Mouse (Mus musculus): Measurements from ENCODE around the gene Adm. TPM values are rescaled to one million over a fixed set of nuclear protein-coding genes. Genes with fewer than 3 reads are reported as not detected.

Gene Adm
- polyA plus RNA-seq, 1 experiment from 2014 or later = 4.4 TPM

Other genes starting within 250 kb of the Adm start
- gene Sbf2, start 12.7 kb upstream of the Adm start, polyA plus RNA-seq (2015; fragmentation: Nextera tagmentation; extraction: Ambion mirVana) = 29.2 and 32.6 TPM in 2 replicates
- 5.0 and 5.9 TPM in 2 replicates for gene Ampd3, start 140.5 kb downstream of the Adm start, polyA plus RNA-seq (2015; fragmentation: Nextera tagmentation; extraction: Ambion mirVana)
- gene Rnf141, start 216.8 kb downstream of the Adm start, polyA plus RNA-seq (2015; fragmentation: Nextera tagmentation; extraction: Ambion mirVana) = 37.7 and 45.5 TPM in 2 replicates
- 13.4 and 13.8 TPM in 2 replicates for gene Lyve1, start 235.6 kb downstream of the Adm start, polyA plus RNA-seq (2015; fragmentation: Nextera tagmentation; extraction: Ambion mirVana)